Mouse (Mus musculus): ENCODE measurements around the gene Kcns1. TPM values are rescaled to one million over a fixed set of nuclear protein-coding genes. Genes with fewer than 3 reads are reported as not detected.

Gene Kcns1
- polyA plus RNA-seq, 1 experiment, result 0.36 TPM

DNA sequence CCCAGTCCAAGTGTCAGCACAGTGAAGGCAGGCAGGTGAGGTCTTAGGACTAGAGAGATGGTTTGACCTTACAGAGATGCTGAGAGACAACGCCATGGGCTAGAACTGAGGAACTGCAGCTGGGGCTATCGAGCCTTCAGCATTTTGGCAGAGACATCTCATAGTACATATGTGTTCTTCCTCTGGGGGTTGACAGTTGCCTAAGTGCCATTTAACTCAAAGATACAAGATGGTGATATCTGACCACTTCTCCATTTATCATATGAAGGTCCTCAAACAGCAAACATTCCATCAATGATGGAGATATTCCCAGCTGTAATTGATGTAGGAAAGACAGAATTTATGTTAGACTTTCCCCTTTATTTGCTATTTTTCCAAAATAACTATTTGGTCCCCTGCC lies 43.6 kb downstream of the Kcns1 start:
- TF ChIP-seq POLR2A (IDR thresholded peaks at IDR 0.05; ENCODE audit: low read depth, low read length) (no peak), CTCF (conservative IDR thresholded peaks at IDR 0.05; ENCODE audit: insufficient read depth, insufficient read length, low read depth, low read length) (no peak)
- no peaks in the 10 kb centered on the region for H3K27me3 ChIP-seq (replicated peaks; ENCODE audit: control insufficient read depth, insufficient read depth, low read length)
- no peaks in the 10 kb centered on the region for H3K36me3 ChIP-seq (ENCODE audit: control insufficient read depth, insufficient read depth, low read length)
- no peak for DNase-seq
- WGBS, result 88% methylated on average over 2 of the region's 2 CpGs
- H3K4me3 ChIP-seq (ENCODE audit: insufficient read depth, low read depth, low read length), result no peak overlapping the region
- H3K4me1 ChIP-seq (ENCODE audit: control insufficient read depth, insufficient read depth, low read length), result no peaks in the 10 kb centered on the region
- no peak overlapping the region for H3K27ac ChIP-seq (ENCODE audit: insufficient read depth, low read depth, low read length)

GRCm38 (mm10) chr2:164126533-164126955 lies 44.4 kb downstream of the Kcns1 start:
- Histone ChIP-seq H3K36me3 (ENCODE audit: control insufficient read depth, insufficient read depth, low read length) (no peaks in the 10 kb centered on the region), H3K4me1 (ENCODE audit: control insufficient read depth, insufficient read depth, low read length) (no peaks in the 10 kb centered on the region), H3K27me3 (replicated peaks; ENCODE audit: control insufficient read depth, insufficient read depth, low read length) (no peaks in the 10 kb centered on the region), H3K4me3 (ENCODE audit: insufficient read depth, low read depth, low read length) (no peak overlapping the region), H3K27ac (ENCODE audit: insufficient read depth, low read depth, low read length) (no peak overlapping the region)
- peak; percentile 69 for DNase-seq
- TF ChIP-seq CTCF (conservative IDR thresholded peaks at IDR 0.05; ENCODE audit: insufficient read depth, insufficient read length, low read depth, low read length), result peak; percentile 62
- no peak for TF ChIP-seq POLR2A (IDR thresholded peaks at IDR 0.05; ENCODE audit: low read depth, low read length)
- 60% methylated on average over 13 of the region's 13 CpGs for WGBS

- no peak for TF ChIP-seq POLR2A (IDR thresholded peaks at IDR 0.05; ENCODE audit: low read depth, low read length)
- no peak for TF ChIP-seq CTCF (conservative IDR thresholded peaks at IDR 0.05; ENCODE audit: insufficient read depth, insufficient read length, low read depth, low read length)
- H3K27me3 ChIP-seq (replicated peaks; ENCODE audit: control insufficient read depth, insufficient read depth, low read length), result no peaks in the 10 kb centered on the region
- DNase-seq, result no peak
- H3K27ac ChIP-seq (ENCODE audit: insufficient read depth, low read depth, low read length), result no peak overlapping the region
- H3K36me3 ChIP-seq (ENCODE audit: control insufficient read depth, insufficient read depth, low read length), result no peaks in the 10 kb centered on the region
- 77% methylated on average over 5 of the region's 5 CpGs for WGBS
- no peaks in the 10 kb centered on the region for H3K4me1 ChIP-seq (ENCODE audit: control insufficient read depth, insufficient read depth, low read length)
- H3K4me3 ChIP-seq (ENCODE audit: insufficient read depth, low read depth, low read length), result no peak overlapping the region
Measured at GRCm38 (mm10) chr2:164123169-164123766, 47.6 kb downstream of the Kcns1 start.

DNA sequence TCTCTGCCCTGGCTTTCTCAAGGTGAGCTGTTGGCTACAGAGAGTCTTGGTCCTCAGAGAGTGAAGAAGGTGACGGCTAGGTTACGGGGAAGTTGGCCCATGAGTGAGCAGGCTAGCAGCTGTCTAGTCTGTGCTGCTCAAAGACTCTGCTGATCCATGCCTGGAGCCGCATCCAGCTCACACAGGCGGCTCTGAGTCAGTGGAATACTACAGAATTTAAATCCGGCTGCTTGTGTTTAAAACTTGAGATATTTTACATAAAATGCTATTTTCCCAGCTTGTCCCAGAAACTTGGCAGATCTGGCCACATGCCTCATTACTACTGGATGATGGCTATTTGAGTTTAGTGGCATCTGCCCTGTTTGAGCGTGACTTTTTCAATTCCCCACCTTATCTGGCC lies 51.4 kb downstream of the Kcns1 start:
- WGBS, result 95% methylated on average over 6 of the region's 6 CpGs
- Histone ChIP-seq H3K36me3 (ENCODE audit: control insufficient read depth, insufficient read depth, low read length) (no peaks in the 10 kb centered on the region; the same call in 1 of the 2 replicates), H3K27ac (ENCODE audit: insufficient read depth, low read depth, low read length) (no peak overlapping the region), H3K27me3 (replicated peaks; ENCODE audit: control insufficient read depth, insufficient read depth, low read length) (no peaks in the 10 kb centered on the region), H3K4me3 (ENCODE audit: insufficient read depth, low read depth, low read length) (no peak overlapping the region), H3K4me1 (ENCODE audit: control insufficient read depth, insufficient read depth, low read length) (no peaks in the 10 kb centered on the region)
- TF ChIP-seq CTCF (conservative IDR thresholded peaks at IDR 0.05; ENCODE audit: insufficient read depth, insufficient read length, low read depth, low read length) (no peak), POLR2A (IDR thresholded peaks at IDR 0.05; ENCODE audit: low read depth, low read length) (no peak)
- no peak for DNase-seq

DNA sequence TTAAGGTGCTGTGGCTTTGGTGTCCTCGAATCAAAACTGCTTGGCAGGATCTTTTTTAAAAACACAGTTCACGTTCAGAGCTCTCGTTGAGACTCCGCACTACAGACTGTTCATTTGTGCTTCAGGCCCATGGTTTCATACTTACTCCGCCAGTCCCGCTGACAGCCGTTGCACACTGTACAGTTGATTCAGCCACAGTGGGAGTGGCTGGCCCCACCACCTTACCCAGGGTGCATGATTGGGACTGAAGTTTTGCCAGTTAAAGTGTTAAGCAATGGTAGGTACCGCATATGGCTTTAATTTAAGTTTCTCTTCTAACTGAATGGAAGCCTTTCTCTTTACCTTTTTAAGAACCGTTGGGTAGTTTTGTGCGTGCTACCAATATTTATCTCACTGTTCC lies 55.4 kb downstream of the Kcns1 start:
- no peaks in the 10 kb centered on the region for H3K27me3 ChIP-seq (replicated peaks; ENCODE audit: control insufficient read depth, insufficient read depth, low read length)
- H3K4me3 ChIP-seq (ENCODE audit: insufficient read depth, low read depth, low read length), result no peak overlapping the region
- DNase-seq, result no peak
- H3K36me3 ChIP-seq (ENCODE audit: control insufficient read depth, insufficient read depth, low read length), result no peaks in the 10 kb centered on the region; the same call in 1 of the 2 replicates
- no peak for TF ChIP-seq POLR2A (IDR thresholded peaks at IDR 0.05; ENCODE audit: low read depth, low read length)
- TF ChIP-seq CTCF (conservative IDR thresholded peaks at IDR 0.05; ENCODE audit: insufficient read depth, insufficient read length, low read depth, low read length), result no peak
- no peak overlapping the region for H3K27ac ChIP-seq (ENCODE audit: insufficient read depth, low read depth, low read length)
- H3K4me1 ChIP-seq (ENCODE audit: control insufficient read depth, insufficient read depth, low read length), result no peaks in the 10 kb centered on the region
- WGBS, result 89% methylated on average over 10 of the region's 10 CpGs

DNA sequence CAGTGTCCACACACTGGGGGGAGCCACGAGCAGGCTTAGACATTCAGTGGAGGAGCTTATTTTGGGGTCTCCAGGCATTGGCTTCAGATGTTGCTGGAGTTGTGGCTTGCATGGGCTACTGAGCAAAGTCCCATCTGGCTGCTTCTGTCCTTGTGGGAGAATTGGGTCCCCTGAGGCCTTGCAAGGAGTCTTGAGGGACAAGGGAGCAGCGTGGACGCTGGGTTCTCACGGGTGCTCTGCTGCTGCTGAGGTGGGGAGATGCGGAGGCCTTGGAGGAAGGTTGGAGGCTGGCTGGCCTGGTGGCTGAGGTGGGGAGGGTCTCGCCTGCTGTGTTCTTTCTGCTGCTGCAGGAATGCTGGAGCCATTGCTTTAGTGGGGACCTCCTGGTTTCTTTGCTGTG lies 56.9 kb downstream of the Kcns1 start:
- Histone ChIP-seq H3K4me1 (ENCODE audit: control insufficient read depth, insufficient read depth, low read length) (no peaks in the 10 kb centered on the region), H3K4me3 (ENCODE audit: insufficient read depth, low read depth, low read length) (no peak overlapping the region), H3K36me3 (ENCODE audit: control insufficient read depth, insufficient read depth, low read length) (no peaks in the 10 kb centered on the region; the same call in 1 of the 2 replicates), H3K27me3 (replicated peaks; ENCODE audit: control insufficient read depth, insufficient read depth, low read length) (no peaks in the 10 kb centered on the region), H3K27ac (ENCODE audit: insufficient read depth, low read depth, low read length) (no peak overlapping the region)
- TF ChIP-seq POLR2A (IDR thresholded peaks at IDR 0.05; ENCODE audit: low read depth, low read length) (no peak), CTCF (conservative IDR thresholded peaks at IDR 0.05; ENCODE audit: insufficient read depth, insufficient read length, low read depth, low read length) (no peak)
- WGBS, result 92% methylated on average over 6 of the region's 6 CpGs
- no peak for DNase-seq

Other genes with a start within 250 kb of the Kcns1 start
- gene Ywhab, start 176.2 kb downstream of the Kcns1 start, polyA plus RNA-seq (2012; rRNA removed), result 46.7 and 63.9 TPM in 2 replicates
- gene Pabpc1l, start 145.7 kb downstream of the Kcns1 start, polyA plus RNA-seq (2012; rRNA removed), result 3.2 and 3.7 TPM in 2 replicates
- gene Stk4, start 100.8 kb downstream of the Kcns1 start, polyA plus RNA-seq (2012; rRNA removed), result 10.4 and 13.0 TPM in 2 replicates
- 31.0 and 34.1 TPM in 2 replicates for gene Tomm34, start 99.9 kb downstream of the Kcns1 start, polyA plus RNA-seq (2012; rRNA removed)
- gene Wfdc5, start 11.6 kb upstream of the Kcns1 start, polyA plus RNA-seq (2012; rRNA removed), result not detected in 2 replicates
- not detected in 2 replicates for gene Wfdc12, start 19.5 kb upstream of the Kcns1 start, polyA plus RNA-seq (2012; rRNA removed)
- gene Wfdc15a, start 29.0 kb upstream of the Kcns1 start, polyA plus RNA-seq (2012; rRNA removed), result 0.20 TPM in 1 of 2 replicates, not detected in the other
- 492 and 557 TPM in 2 replicates for gene Wfdc15b, start 50.5 kb upstream of the Kcns1 start, polyA plus RNA-seq (2012; rRNA removed)
- not detected in 2 replicates for gene Svs2, start 67.4 kb upstream of the Kcns1 start, polyA plus RNA-seq (2012; rRNA removed)
- gene Svs3b, start 85.5 kb upstream of the Kcns1 start, polyA plus RNA-seq (2012; rRNA removed), result not detected in 2 replicates
- gene Svs4, start 107.3 kb upstream of the Kcns1 start, polyA plus RNA-seq (2012; rRNA removed), result not detected in 2 replicates
- not detected in 2 replicates for gene Svs3a, start 118.2 kb upstream of the Kcns1 start, polyA plus RNA-seq (2012; rRNA removed)
- gene Svs6, start 145.6 kb upstream of the Kcns1 start, polyA plus RNA-seq (2012; rRNA removed), result not detected in 2 replicates
- gene Svs5, start 161.6 kb upstream of the Kcns1 start, polyA plus RNA-seq (2012; rRNA removed), result not detected in 2 replicates
- 3.0 and 4.6 TPM in 2 replicates for gene Slpi, start 218.0 kb upstream of the Kcns1 start, polyA plus RNA-seq (2012; rRNA removed)
- gene Rbpjl, start 232.0 kb upstream of the Kcns1 start, polyA plus RNA-seq (2012; rRNA removed), result 0.04 TPM in 1 of 2 replicates, not detected in the other
- gene Matn4, start 234.0 kb upstream of the Kcns1 start, polyA plus RNA-seq (2012; rRNA removed), result 1.4 and 2.6 TPM in 2 replicates

Measured in kidney, adult 2 months (tissue).